Comparison of ENCODE assay signal across 17 mouse cellular contexts in the genomic region with DNA sequence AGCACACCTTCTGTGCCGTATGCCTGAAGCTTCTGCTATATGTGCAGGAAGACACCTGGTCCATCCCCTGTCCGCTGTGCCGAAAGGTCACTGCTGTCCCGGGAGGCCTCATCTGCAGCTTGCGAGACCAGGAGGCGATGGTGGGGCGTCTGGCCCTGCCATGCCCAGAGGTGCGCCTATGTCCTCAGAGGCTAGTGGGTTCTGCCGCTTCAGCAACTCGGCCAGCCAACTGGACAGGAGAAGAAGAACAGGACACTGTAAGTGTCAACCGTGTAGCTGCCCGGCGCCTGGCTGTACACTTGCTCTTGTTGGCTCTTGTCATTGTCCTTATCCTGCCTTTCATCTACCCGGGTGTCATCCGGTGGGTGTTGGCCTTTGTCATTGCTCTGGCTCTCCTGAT. TPM values are rescaled to one million over a fixed set of nuclear protein-coding genes. Genes with fewer than 3 reads are reported as not detected.
DNase-seq lines count a peak whose midpoint lies in the region; ATAC-seq and TF ChIP-seq lines count a peak whose summit lies in the region.
"Had no signal": no experiment of that assay in that cellular context is flagged by ENCODE, and none has a peak within 500 bp of the region (broad histone marks: within the 10 kb centered on the region; RNA-seq: fewer than 3 reads in every experiment).

No protein-coding gene starts in this region.

- DNase-seq in lung, postnatal 0 days (ENCODE audit: low spot score) = no peak
- DNase-seq in lung, postnatal 36 days = no peak
- peak; percentile 58 for DNase-seq in kidney, adult 18-20 months
- DNase-seq in kidney, postnatal 14 days = peak; percentile 41
- no peak for DNase-seq in heart, embryonic 10.5 days (ENCODE audit: low spot score)
- no peak for DNase-seq in forebrain, embryonic 14.5 days (ENCODE audit: low spot score)
- DNase-seq: adrenal gland, adult 8-10 months; cerebellum, postnatal 25 days; thymus, postnatal 25 days had no signal

- H3K4me1 ChIP-seq in lung, postnatal 0 days (ENCODE audit: insufficient read depth, low read depth, low read length) = no peaks in the 10 kb centered on the region; the same call in 1 of the 2 replicates
- peaks cover 34% of the 10 kb centered on the region for H3K4me1 ChIP-seq in heart, embryonic 10.5 days
- H3K4me1 ChIP-seq in forebrain, embryonic 14.5 days (ENCODE audit: control insufficient read depth, insufficient read depth, low read length) = peaks cover 5% of the 10 kb centered on the region; the same call in 1 of the 2 replicates

- no peak for TF ChIP-seq EP300 in lung, postnatal 0 days (IDR thresholded peaks at IDR 0.05)

- no peak for ATAC-seq in lung, postnatal 0 days
- ATAC-seq in forebrain, embryonic 14.5 days = no peak
- ATAC-seq in inflammation-experienced regulatory T-cells, adult 6 months = no peak
- ATAC-seq: forebrain, embryonic 13.5 days; midbrain, embryonic 13.5 days had no signal

- H3K4me3 ChIP-seq in lung, postnatal 0 days (ENCODE audit: low read depth, low read length) = peak overlapping the region; percentile 3; the same call in 1 of the 2 replicates
- H3K4me3 ChIP-seq in heart, embryonic 10.5 days = no peak overlapping the region
- H3K4me3 ChIP-seq in forebrain, embryonic 14.5 days (ENCODE audit: low read depth, low read length) = no peak overlapping the region
- H3K4me3 ChIP-seq: forebrain, embryonic 13.5 days; left cerebral cortex, adult 2 months; liver, embryonic 15.5 days; midbrain, embryonic 13.5 days had no signal

- peak overlapping the region; percentile 36 for H3K4me2 ChIP-seq in lung, postnatal 0 days (replicated peaks; ENCODE audit: low read depth, low read length)
- H3K4me2 ChIP-seq in forebrain, embryonic 14.5 days (ENCODE audit: low read length) = no peak overlapping the region
- H3K4me2 ChIP-seq: forebrain, embryonic 13.5 days; liver, embryonic 15.5 days; midbrain, embryonic 13.5 days had no signal

- 0 out of 2 replicates have a peak overlapping the region, but pooled peaks have one; percentile 6 for H3K9ac ChIP-seq in lung, postnatal 0 days (replicated peaks; ENCODE audit: low read depth)
- H3K9ac ChIP-seq in forebrain, embryonic 14.5 days (ENCODE audit: low read length) = no peak overlapping the region
- H3K9ac ChIP-seq: forebrain, embryonic 13.5 days; liver, embryonic 15.5 days; midbrain, embryonic 13.5 days had no signal

- WGBS in lung, postnatal 0 days = 83% methylated on average over 15 of the region's 15 CpGs
- WGBS in heart, embryonic 10.5 days = 69% methylated on average over 15 of the region's 15 CpGs
- 94% methylated on average over 15 of the region's 15 CpGs for WGBS in forebrain, embryonic 14.5 days

- H3K27me3 ChIP-seq in lung, postnatal 0 days (replicated peaks; ENCODE audit: insufficient read depth, low read length) = no peaks in the 10 kb centered on the region
- peaks cover 18% of the 10 kb centered on the region for H3K27me3 ChIP-seq in heart, embryonic 10.5 days (ENCODE audit: insufficient read depth, poor library complexity, severe bottlenecking)
- no peaks in the 10 kb centered on the region for H3K27me3 ChIP-seq in forebrain, embryonic 14.5 days (replicated peaks; ENCODE audit: control insufficient read depth, insufficient read depth, low read length)
- H3K27me3 ChIP-seq: forebrain, embryonic 13.5 days; liver, embryonic 15.5 days; midbrain, embryonic 13.5 days had no signal

- TF ChIP-seq CTCF in lung, postnatal 0 days (IDR thresholded peaks at IDR 0.05) = no peak

- H3K9me3 ChIP-seq in lung, postnatal 0 days (ENCODE audit: low read length) = no peaks in the 10 kb centered on the region
- H3K9me3 ChIP-seq in heart, embryonic 10.5 days = no peaks in the 10 kb centered on the region
- H3K9me3 ChIP-seq in forebrain, embryonic 14.5 days (replicated peaks; ENCODE audit: control insufficient read depth, low read length) = no peaks in the 10 kb centered on the region
- H3K9me3 ChIP-seq: forebrain, embryonic 13.5 days; liver, embryonic 15.5 days; midbrain, embryonic 13.5 days had no signal

- no peaks in the 10 kb centered on the region for H3K36me3 ChIP-seq in lung, postnatal 0 days (ENCODE audit: insufficient read depth, low read length)
- no peaks in the 10 kb centered on the region for H3K36me3 ChIP-seq in heart, embryonic 10.5 days
- H3K36me3 ChIP-seq in forebrain, embryonic 14.5 days (ENCODE audit: control insufficient read depth, insufficient read depth, low read length) = no peaks in the 10 kb centered on the region
- H3K36me3 ChIP-seq: liver, embryonic 15.5 days; midbrain, embryonic 13.5 days had no signal

- H3K27ac ChIP-seq in lung, postnatal 0 days (ENCODE audit: low read length) = peak overlapping the region; percentile 20; the same call in 1 of the 2 replicates
- no peak overlapping the region for H3K27ac ChIP-seq in heart, embryonic 10.5 days
- no peak overlapping the region for H3K27ac ChIP-seq in forebrain, embryonic 14.5 days (ENCODE audit: low read depth, low read length)
- H3K27ac ChIP-seq: forebrain, embryonic 13.5 days; left cerebral cortex, adult 2 months; liver, embryonic 15.5 days; midbrain, embryonic 13.5 days had no signal

RNA-seq across cellular contexts. Expression of a gene that starts 0.6 kb away (rescaled TPM):
- 17.9 and 21.6 TPM in 2 replicates for polyA plus RNA-seq in lung, postnatal 0 days (2015; fragmentation: Nextera tagmentation; extraction: Ambion mirVana)
- 0.14 TPM in 1 of 2 replicates, not detected in the other for polyA plus RNA-seq in heart, embryonic 10.5 days (2016; fragmentation: Nextera tagmentation; extraction: Ambion mirVana)
- not detected in 2 replicates for polyA plus RNA-seq in forebrain, embryonic 14.5 days (2014; fragmentation: Nextera tagmentation; extraction: Ambion mirVana)
- not detected for polyA plus RNA-seq in inflammation-experienced regulatory T-cells, adult 6 months (2017; shearing (Covaris generic))
- polyA plus RNA-seq: heart, embryonic 14.5 days; limb, embryonic 11.5 days; testis, adult 2 months had no signal

RNA-seq across cellular contexts. Expression of a gene that starts 5.2 kb away (rescaled TPM):
- polyA plus RNA-seq in lung, postnatal 0 days (2015; fragmentation: Nextera tagmentation; extraction: Ambion mirVana) = 8.3 and 8.5 TPM in 2 replicates
- 3.4 and 4.2 TPM in 2 replicates for polyA plus RNA-seq in heart, embryonic 10.5 days (2016; fragmentation: Nextera tagmentation; extraction: Ambion mirVana)
- polyA plus RNA-seq in forebrain, embryonic 14.5 days (2014; fragmentation: Nextera tagmentation; extraction: Ambion mirVana) = 0.68 and 0.70 TPM in 2 replicates
- 10 to 100 TPM; 23.3 to 30.2 (median 30.0) TPM for polyA plus RNA-seq in inflammation-experienced regulatory T-cells, adult 6 months (2017; shearing (Covaris generic))

RNA-seq across cellular contexts. Expression of a gene that starts 53.7 kb away (rescaled TPM):
- 3.7 and 4.0 TPM in 2 replicates for polyA plus RNA-seq in lung, postnatal 0 days (2015; fragmentation: Nextera tagmentation; extraction: Ambion mirVana)
- 3.1 and 5.2 TPM in 2 replicates for polyA plus RNA-seq in heart, embryonic 10.5 days (2016; fragmentation: Nextera tagmentation; extraction: Ambion mirVana)
- 2.3 and 2.4 TPM in 2 replicates for polyA plus RNA-seq in forebrain, embryonic 14.5 days (2014; fragmentation: Nextera tagmentation; extraction: Ambion mirVana)
- under 1 TPM in 2 of 3 experiments, not detected in 1; 0.29 to 0.54 TPM for polyA plus RNA-seq in inflammation-experienced regulatory T-cells, adult 6 months (2017; shearing (Covaris generic))

Comparison
In these comparisons a context has a peak if more than half of its experiments do, and no peak if none do; other contexts are left out.
1. DNase-seq: peak in kidney, adult 18-20 months (single experiment) and kidney, postnatal 14 days (single experiment); none in lung, postnatal 0 days (single experiment), lung, postnatal 36 days (single experiment), heart, embryonic 10.5 days (single experiment) and forebrain, embryonic 14.5 days (single experiment).
2. RNA of a gene that starts 0.6 kb away (polyA plus RNA-seq): 17.9 to 21.6 TPM in lung, postnatal 0 days; 0.14 TPM in heart, embryonic 10.5 days, not detected in forebrain, embryonic 14.5 days and not detected in inflammation-experienced regulatory T-cells, adult 6 months; every median in the first group is over 10 times any median in the second.